Comparison of ENCODE assay signal across 8 mouse cellular contexts in the genomic region with DNA sequence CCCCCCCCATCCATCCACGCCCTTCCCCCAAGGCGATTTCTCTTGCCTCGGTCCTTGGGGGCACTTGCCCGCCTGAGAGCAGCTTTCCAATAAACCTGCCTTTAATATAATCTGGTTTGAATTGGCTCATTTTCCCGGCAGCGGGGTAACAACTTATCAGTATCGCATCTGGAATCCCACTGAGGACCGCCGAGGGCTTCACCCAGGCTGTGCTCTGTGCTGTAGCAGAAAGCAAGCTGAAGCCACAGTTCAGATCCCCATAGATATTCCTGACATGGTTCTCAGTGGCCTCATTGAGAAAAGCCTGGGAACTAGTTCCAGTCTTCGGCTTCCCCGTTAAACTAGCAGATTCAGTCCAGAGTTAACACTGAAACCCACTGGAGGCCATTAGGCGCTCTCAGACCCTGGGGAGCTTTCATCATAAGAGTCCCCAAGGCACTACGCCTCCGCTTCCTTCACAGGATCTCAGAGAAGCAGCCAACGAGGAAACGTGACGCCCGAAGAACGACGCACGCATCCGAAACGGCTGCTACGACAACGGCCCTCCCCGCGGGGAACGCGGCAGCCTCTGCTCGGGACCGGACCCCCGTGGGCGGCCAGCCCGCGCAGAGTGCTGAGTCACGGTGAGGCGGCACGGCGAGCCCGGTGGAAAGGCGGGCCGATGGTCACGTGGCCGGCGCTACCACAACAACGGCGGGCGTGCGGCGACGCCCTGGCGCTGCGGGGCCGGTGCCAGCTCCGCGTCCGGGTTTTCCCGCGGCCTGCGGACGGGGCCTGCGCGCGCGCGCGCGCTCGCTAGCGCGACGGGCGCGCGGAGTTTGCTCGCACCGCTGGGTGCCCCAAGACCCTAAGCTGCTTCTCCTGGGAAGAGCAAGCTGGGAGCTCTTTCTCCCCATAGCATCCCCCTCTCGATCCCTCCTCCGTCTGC. TPM values are rescaled to one million over a fixed set of nuclear protein-coding genes. Genes with fewer than 3 reads are reported as not detected.
A peak's percentile ranks its signal among the peaks of the same experiment; 100 is the strongest.
DNase-seq lines count a peak whose midpoint lies in the region; TF ChIP-seq lines count a peak whose summit lies in the region.

No protein-coding gene starts in this region.

- peak; percentile 79 for DNase-seq in adipocyte (ENCODE audit: low spot score)
- DNase-seq in gastrocnemius, adult 8-10 months (ENCODE audit: low spot score in 2 of 2): peak; percentile 91 to 94
- peak; percentile 94 for DNase-seq in induced T-regulatory cell, adult 2 months (ENCODE audit: low read depth)
- DNase-seq in left cerebral cortex, adult 9 months (ENCODE audit: low spot score in 2 of 2): peak; percentile 91 to 95
- peak; percentile 96 to 97 for DNase-seq in right cerebral cortex, adult 2 months (ENCODE audit: low spot score in 2 of 2)
- DNase-seq in urinary bladder, postnatal 10 days (ENCODE audit: low spot score): peak; percentile 77

- no peaks in the 10 kb centered on the region for H3K36me3 ChIP-seq in megakaryocyte, embryonic 14.5 days (replicated peaks; ENCODE audit: low read length)

- peaks cover 1% of the 10 kb centered on the region; the same call in 1 of the 2 replicates for H3K4me1 ChIP-seq in cortical plate, adult 2 months (ENCODE audit: control insufficient read depth, insufficient read depth, low read length)
- H3K4me1 ChIP-seq in megakaryocyte, embryonic 14.5 days: peaks cover 66% of the 10 kb centered on the region

- TF ChIP-seq CTCF in cortical plate, adult 2 months (IDR thresholded peaks at IDR 0.05; ENCODE audit: extremely low read depth, insufficient read depth, low read length): no peak

- H3K27ac ChIP-seq in cortical plate, adult 2 months (ENCODE audit: insufficient read depth, low read length): peak overlapping the region; percentile 79

- H3K27me3 ChIP-seq in megakaryocyte, embryonic 14.5 days (replicated peaks): no peaks in the 10 kb centered on the region

- no peaks in the 10 kb centered on the region for H3K9me3 ChIP-seq in megakaryocyte, embryonic 14.5 days

- TF ChIP-seq POLR2A in cortical plate, adult 2 months (IDR thresholded peaks at IDR 0.05; ENCODE audit: extremely low read depth, insufficient read depth, low read length): peak; percentile 74

- peak overlapping the region; percentile 58 for H3K4me3 ChIP-seq in cortical plate, adult 2 months (ENCODE audit: insufficient read depth, low read length)
- H3K4me3 ChIP-seq in megakaryocyte, embryonic 14.5 days (replicated peaks): peak overlapping the region; percentile 93

RNA-seq across cellular contexts. Expression of gene Gclc, which starts 3.9 kb away (rescaled TPM):
- polyA plus RNA-seq in cortical plate, adult 2 months (2012; rRNA removed): 37.1 and 39.4 TPM in 2 replicates
- 1 to 10 TPM; 7.2 to 9.6 (median 9.4) TPM for total RNA-seq in gastrocnemius, adult 8-10 months (2022)
- polyA plus RNA-seq in megakaryocyte, embryonic 14.5 days (2012; ENCODE audit: insufficient read depth, low replicate concordance): 2.3 and 9.1 TPM in 2 replicates

Comparison
In these comparisons a context has a peak if more than half of its experiments do, and no peak if none do; other contexts are left out.
1. Peak in every context shown above with its lines: DNase-seq, H3K4me3 ChIP-seq and H3K27ac ChIP-seq.